Mouse (Mus musculus) liver, embryonic 11.5 days (tissue): Measurements from ENCODE around the gene Ctsw. TPM values are rescaled to one million over a fixed set of nuclear protein-coding genes. Genes with fewer than 3 reads are reported as not detected.

Experiments used
- ATAC-seq: fragments of 200-750 bp; cut with Nextera tagmentation; replicated peaks from 2 replicates; pipeline ENCODE4 v1.8.0; 2017; ENCODE audit warnings: moderate number of reproducible peaks, mild to moderate bottlenecking, moderate TSS enrichment, moderate library complexity; ENCODE audit not compliant: low FRiP score
- DNase-seq: peaks from one replicate; pipeline ENCODE4 v3.0.0-alpha.2; 2017; ENCODE audit warnings: low spot score
- H3K27ac ChIP-seq: fragments of 300-500 bp; sonication (generic); 2 replicates; pipeline ENCODE4 v1.5.1; 2014; ENCODE audit warnings: mild to moderate bottlenecking, low read depth, low read length, control low read depth
- H3K27me3 ChIP-seq: fragments of 300-500 bp; sonication (generic); replicated peaks from 2 replicates; pipeline ENCODE4 v1.6.1; 2014; ENCODE audit warnings: low read length, mixed read lengths; ENCODE audit not compliant: control insufficient read depth, insufficient read depth
- H3K36me3 ChIP-seq: fragments of 300-500 bp; sonication (generic); 2 replicates; pipeline ENCODE4 v1.6.1; 2014; ENCODE audit warnings: mild to moderate bottlenecking, low read length, moderate library complexity, mixed read lengths; ENCODE audit not compliant: control insufficient read depth, insufficient read depth
- H3K4me1 ChIP-seq: fragments of 300-500 bp; sonication (generic); replicated peaks from 2 replicates; pipeline ENCODE4 v1.6.1; 2014; ENCODE audit warnings: low read length, mixed read lengths; ENCODE audit not compliant: control insufficient read depth, insufficient read depth
- H3K4me2 ChIP-seq: fragments of 300-500 bp; sonication (generic); 2 replicates; pipeline ENCODE4 v1.6.1; 2014; ENCODE audit warnings: mild to moderate bottlenecking, control low read depth, moderate library complexity
- H3K4me3 ChIP-seq: fragments of 300-500 bp; sonication (generic); 2 replicates; pipeline ENCODE4 v1.5.1; 2014; ENCODE audit warnings: low read depth, low read length, control low read depth
- H3K9ac ChIP-seq: fragments of 300-500 bp; sonication (generic); 2 replicates; pipeline ENCODE4 v1.6.1; 2014; ENCODE audit warnings: low read depth, low read length, control low read depth
- H3K9me3 ChIP-seq: fragments of 300-500 bp; sonication (generic); 2 replicates; pipeline ENCODE4 v1.6.1; 2016; ENCODE audit warnings: low read length, inconsistent platforms, mixed read lengths; ENCODE audit not compliant: control insufficient read depth
- WGBS: fragments of 180-500 bp; shearing (Covaris S2); extraction: QIAGEN DNeasy Blood & Tissue Kit; methylation state at CpG from one replicate; pipeline ENCODE4 v1.1.7; 2014; 5-methylcytosine and 5-hydroxymethylcytosine counted together
- polyA plus RNA-seq: library from polyadenylated mRNA; unstranded; fragments of >200 nt; fragmentation: Nextera tagmentation; extraction: Ambion mirVana; gene quantifications from 2 replicates; pipeline ENCODE4 v1.2.1, GENCODE M21; 2014

The Ctsw gene
- polyA plus RNA-seq, 1 experiment from 2014 or later, result 0.52 TPM

- Histone ChIP-seq H3K9me3 (no peaks in the 10 kb centered on the region), H3K9ac (no peak overlapping the region), H3K36me3 (peaks cover 9% of the 10 kb centered on the region; the same call in 1 of the 2 replicates), H3K4me2 (no peak overlapping the region), H3K27me3 (no peaks in the 10 kb centered on the region), H3K4me3 (no peak overlapping the region), H3K4me1 (peaks cover 14% of the 10 kb centered on the region), H3K27ac (no peak overlapping the region)
- DNase-seq, result no peak
- no peak for ATAC-seq
- 71% methylated on average over 9 of the region's 9 CpGs for WGBS
Observed at GRCm38 (mm10) chr19:5419630-5420029, 48.7 kb downstream of the Ctsw start.

- 94% methylated on average over 8 of the region's 8 CpGs for WGBS
- Histone ChIP-seq H3K9me3 (no peaks in the 10 kb centered on the region), H3K4me2 (no peak overlapping the region), H3K4me1 (peaks cover 17% of the 10 kb centered on the region), H3K27ac (no peak overlapping the region), H3K4me3 (no peak overlapping the region), H3K36me3 (peaks cover 9% of the 10 kb centered on the region; the same call in 1 of the 2 replicates), H3K27me3 (no peaks in the 10 kb centered on the region), H3K9ac (no peak overlapping the region)
- DNase-seq (no peak), ATAC-seq (no peak)
Observed at GRCm38 (mm10) chr19:5418750-5419466, 49.4 kb downstream of the Ctsw start.

Other genes starting within 250 kb of the Ctsw start
- gene Pacs1, start 195.4 kb downstream of the Ctsw start, polyA plus RNA-seq, result 27.0 and 30.3 TPM in 2 replicates
- 285 and 290 TPM in 2 replicates for gene Sf3b2, start 173.1 kb downstream of the Ctsw start, polyA plus RNA-seq
- 1.6 and 2.1 TPM in 2 replicates for gene Gal3st3, start 170.2 kb downstream of the Ctsw start, polyA plus RNA-seq
- gene Catsper1, start 132.8 kb downstream of the Ctsw start, polyA plus RNA-seq, result not detected in 2 replicates
- not detected in 2 replicates for gene Cst6, start 118.9 kb downstream of the Ctsw start, polyA plus RNA-seq
- gene Eif1ad, start 101.8 kb downstream of the Ctsw start, polyA plus RNA-seq, result 72.9 and 76.5 TPM in 2 replicates
- gene Banf1, start 101.3 kb downstream of the Ctsw start, polyA plus RNA-seq, result 601 and 643 TPM in 2 replicates
- gene Sart1, start 79.8 kb downstream of the Ctsw start, polyA plus RNA-seq, result 62.7 and 73.3 TPM in 2 replicates
- 0.30 and 1.2 TPM in 2 replicates for gene Tsga10ip, start 66.0 kb downstream of the Ctsw start, polyA plus RNA-seq
- 124 and 151 TPM in 2 replicates for gene Drap1, start 43.5 kb downstream of the Ctsw start, polyA plus RNA-seq
- 24.2 and 27.2 TPM in 2 replicates for gene AI837181, start 43.4 kb downstream of the Ctsw start, polyA plus RNA-seq
- gene Fosl1, start 21.0 kb downstream of the Ctsw start, polyA plus RNA-seq, result 0.52 and 0.59 TPM in 2 replicates
- 5.8 and 6.3 TPM in 2 replicates for gene Ccdc85b, start 10.6 kb downstream of the Ctsw start, polyA plus RNA-seq
- 60.9 and 66.7 TPM in 2 replicates for gene Fibp, start 7.9 kb downstream of the Ctsw start, polyA plus RNA-seq
- 47.8 and 55.3 TPM in 2 replicates for gene Efemp2, start 5.4 kb upstream of the Ctsw start, polyA plus RNA-seq
- gene Mus81, start 19.9 kb upstream of the Ctsw start, polyA plus RNA-seq, result 28.3 and 33.8 TPM in 2 replicates
- 2,498 and 2,516 TPM in 2 replicates for gene Cfl1, start 21.9 kb upstream of the Ctsw start, polyA plus RNA-seq
- not detected in 2 replicates for gene 1700020D05Rik, start 35.3 kb upstream of the Ctsw start, polyA plus RNA-seq
- 7.0 and 8.3 TPM in 2 replicates for gene Snx32, start 42.0 kb upstream of the Ctsw start, polyA plus RNA-seq
- 0.22 TPM in 1 of 2 replicates, not detected in the other for gene Ovol1, start 92.1 kb upstream of the Ctsw start, polyA plus RNA-seq
- 3.6 and 3.8 TPM in 2 replicates for gene Ap5b1, start 99.5 kb upstream of the Ctsw start, polyA plus RNA-seq
- gene Rnaseh2c, start 133.4 kb upstream of the Ctsw start, polyA plus RNA-seq, result 175 and 189 TPM in 2 replicates
- 24.0 and 28.0 TPM in 2 replicates for gene Kat5, start 141.7 kb upstream of the Ctsw start, polyA plus RNA-seq
- gene Rela, start 169.0 kb upstream of the Ctsw start, polyA plus RNA-seq, result 57.1 and 57.7 TPM in 2 replicates
- gene Sipa1, start 195.2 kb upstream of the Ctsw start, polyA plus RNA-seq, result 32.3 and 34.8 TPM in 2 replicates
- 27.4 and 28.1 TPM in 2 replicates for gene Map3k11, start 220.2 kb upstream of the Ctsw start, polyA plus RNA-seq
- 22.5 and 25.0 TPM in 2 replicates for gene Pcnx3, start 220.4 kb upstream of the Ctsw start, polyA plus RNA-seq
- gene Kcnk7, start 235.9 kb upstream of the Ctsw start, polyA plus RNA-seq, result 0.14 TPM in 1 of 2 replicates, not detected in the other